Mouse (Mus musculus) neural tube, embryonic 11.5 days (tissue): Measurements from ENCODE around the gene Gm45717. TPM values are rescaled to one million over a fixed set of nuclear protein-coding genes. Genes with fewer than 3 reads are reported as not detected.
"Not testable (repeated sequence)": the region's sequence is repeated elsewhere in the genome, so short reads cannot be mapped to it uniquely, and the experiment has no call there.

Experiments
- ATAC-seq: fragments of 200-750 bp; cut with Nextera tagmentation; 2 replicates; pipeline ENCODE4 v1.8.0; 2017; ENCODE audit warnings: moderate number of reproducible peaks, mild to moderate bottlenecking, moderate TSS enrichment, moderate library complexity; ENCODE audit not compliant: insufficient read depth, low FRiP score, low TSS enrichment
- DNase-seq: peaks from one replicate; pipeline ENCODE4 v3.0.0-alpha.2; 2015; ENCODE audit warnings: low spot score
- H3K27ac ChIP-seq: fragments of 300-500 bp; sonication (generic); 2 replicates; pipeline ENCODE4 v1.5.1; 2014; ENCODE audit warnings: low read depth, mild to moderate bottlenecking, low read length
- H3K27me3 ChIP-seq: fragments of 300-500 bp; sonication (generic); 2 replicates; pipeline ENCODE4 v1.6.1; 2014; ENCODE audit warnings: mild to moderate bottlenecking, low read length, mixed read lengths; ENCODE audit not compliant: control insufficient read depth, insufficient read depth
- H3K36me3 ChIP-seq: fragments of 300-500 bp; sonication (generic); 2 replicates; pipeline ENCODE4 v1.6.1; 2014; ENCODE audit warnings: mild to moderate bottlenecking, low read length, moderate library complexity, mixed read lengths; ENCODE audit not compliant: control insufficient read depth, insufficient read depth
- H3K4me1 ChIP-seq: fragments of 300-500 bp; sonication (generic); 2 replicates; pipeline ENCODE4 v1.6.1; 2014; ENCODE audit warnings: low read length, mixed read lengths; ENCODE audit not compliant: control insufficient read depth, insufficient read depth
- H3K4me2 ChIP-seq: fragments of 300-500 bp; sonication (generic); 2 replicates; pipeline ENCODE4 v1.6.1; 2014; ENCODE audit warnings: low read depth, mild to moderate bottlenecking, moderate library complexity
- H3K4me3 ChIP-seq: fragments of 300-500 bp; sonication (generic); 2 replicates; pipeline ENCODE4 v1.5.1; 2014; ENCODE audit warnings: low read depth, low read length
- H3K9ac ChIP-seq: fragments of 300-500 bp; sonication (generic); 2 replicates; pipeline ENCODE4 v1.6.1; 2014; ENCODE audit warnings: mild to moderate bottlenecking, low read length
- H3K9me3 ChIP-seq: fragments of 300-500 bp; sonication (generic); 2 replicates; pipeline ENCODE4 v1.6.1; 2016; ENCODE audit warnings: low read length; ENCODE audit not compliant: control insufficient read depth
- WGBS: fragments of 180-500 bp; shearing (Covaris S2); extraction: QIAGEN DNeasy Blood & Tissue Kit; methylation state at CpG from one replicate; pipeline ENCODE4 v1.1.7; 2014; 5-methylcytosine and 5-hydroxymethylcytosine counted together
- polyA plus RNA-seq: library from polyadenylated mRNA; unstranded; fragments of >200 nt; fragmentation: Nextera tagmentation; extraction: Ambion mirVana; gene quantifications from 2 replicates; pipeline ENCODE4 v1.2.1, GENCODE M21; 2014

Gene Gm45717
- polyA plus RNA-seq, 1 experiment from 2014 or later: 0.69 TPM

- 0 out of 2 replicates have a peak, but pooled peaks cover 2% of the 10 kb centered on the region for H3K4me1 ChIP-seq
- 0 out of 2 replicates have a peak overlapping the region, but pooled peaks have one; percentile 39 for H3K27ac ChIP-seq
- H3K4me3 ChIP-seq: no peak overlapping the region
- no peaks in the 10 kb centered on the region for H3K27me3 ChIP-seq
- DNase-seq (no peak), ATAC-seq (no peak)
- no peaks in the 10 kb centered on the region for H3K9me3 ChIP-seq
- 13% methylated on average over 14 of the region's 14 CpGs for WGBS
- no peak overlapping the region for H3K4me2 ChIP-seq
- H3K9ac ChIP-seq: no peak overlapping the region
- H3K36me3 ChIP-seq: no peaks in the 10 kb centered on the region
These were observed 17.8 kb upstream of the Gm45717 start for GRCm38 (mm10) chr7:140973396-140974165.

- H3K4me2 ChIP-seq: no peak overlapping the region
- H3K36me3 ChIP-seq: no peaks in the 10 kb centered on the region
- H3K27ac ChIP-seq: no peak overlapping the region
- H3K9ac ChIP-seq: no peak overlapping the region
- 0 out of 2 replicates have a peak, but pooled peaks cover 5% of the 10 kb centered on the region for H3K4me1 ChIP-seq
- DNase-seq: no peak
- H3K4me3 ChIP-seq: no peak overlapping the region
- no peaks in the 10 kb centered on the region for H3K9me3 ChIP-seq
- no peak for ATAC-seq
- no peaks in the 10 kb centered on the region for H3K27me3 ChIP-seq
- WGBS: 84% methylated on average over 8 of the region's 8 CpGs
These were observed 15.9 kb upstream of the Gm45717 start for GRCm38 (mm10) chr7:140971479-140972171.

- Histone ChIP-seq H3K9me3 (no peaks in the 10 kb centered on the region), H3K4me2 (no peak overlapping the region), H3K9ac (no peak overlapping the region), H3K4me3 (no peak overlapping the region), H3K27me3 (no peaks in the 10 kb centered on the region), H3K27ac (no peak overlapping the region), H3K36me3 (no peaks in the 10 kb centered on the region), H3K4me1 (0 out of 2 replicates have a peak, but pooled peaks cover 5% of the 10 kb centered on the region)
- DNase-seq (no peak), ATAC-seq (no peak)
- 43% methylated on average over 7 of the region's 7 CpGs for WGBS
These were observed 15.2 kb upstream of the Gm45717 start for GRCm38 (mm10) chr7:140970931-140971330.

GRCm38 (mm10) chr7:140968710-140969109 is 13.0 kb upstream of the Gm45717 start:
- ATAC-seq, H3K4me3 ChIP-seq, H3K9ac ChIP-seq, H3K4me2 ChIP-seq, DNase-seq, H3K27me3 ChIP-seq, H3K4me1 ChIP-seq, H3K9me3 ChIP-seq, H3K27ac ChIP-seq, H3K36me3 ChIP-seq: not testable (repeated sequence)
- WGBS: 4% methylated on average over 3 of the region's 3 CpGs

GRCm38 (mm10) chr7:140967862-140968591 is 12.3 kb upstream of the Gm45717 start:
- H3K4me2 ChIP-seq: no peak overlapping the region
- no peaks in the 10 kb centered on the region for H3K9me3 ChIP-seq
- DNase-seq (no peak), ATAC-seq (no peak)
- 0 out of 2 replicates have a peak, but pooled peaks cover 2% of the 10 kb centered on the region for H3K4me1 ChIP-seq
- WGBS: 5% methylated on average over 14 of the region's 14 CpGs
- H3K4me3 ChIP-seq: no peak overlapping the region
- no peaks in the 10 kb centered on the region for H3K36me3 ChIP-seq
- no peak overlapping the region for H3K27ac ChIP-seq
- H3K27me3 ChIP-seq: no peaks in the 10 kb centered on the region
- no peak overlapping the region for H3K9ac ChIP-seq

- H3K36me3 ChIP-seq: no peaks in the 10 kb centered on the region
- H3K4me2 ChIP-seq: no peak within 1 kb of the TSS
- no peaks in the 10 kb centered on the region for H3K9me3 ChIP-seq
- H3K27ac ChIP-seq: no peak within 1 kb of the TSS
- 84% methylated on average over 4 of the region's 4 CpGs for WGBS
- no peak for DNase-seq
- no peak within 1 kb of the TSS for H3K9ac ChIP-seq
- 0 out of 2 replicates have a peak, but pooled peaks cover 2% of the 10 kb centered on the region for H3K4me1 ChIP-seq
- no peak within 1 kb of the TSS for H3K4me3 ChIP-seq
- no peaks in the 10 kb centered on the region for H3K27me3 ChIP-seq
- ATAC-seq: no peak
These were observed 11.2 kb upstream of the Gm45717 start, which contains the start of gene Ifitm1 for GRCm38 (mm10) chr7:140966921-140967320. Ifitm1 (plus strand) TSS chr7:140967221.

- no peak for ATAC-seq
- Histone ChIP-seq H3K9ac (no peak overlapping the region), H3K4me3 (no peak overlapping the region), H3K9me3 (no peaks in the 10 kb centered on the region), H3K4me1 (peaks cover 5% of the 10 kb centered on the region; the same call in 1 of the 2 replicates), H3K4me2 (no peak overlapping the region), H3K27ac (no peak overlapping the region), H3K27me3 (no peaks in the 10 kb centered on the region), H3K36me3 (no peaks in the 10 kb centered on the region)
- WGBS: 36% methylated on average over 2 of the region's 2 CpGs
- no peak for DNase-seq
These were observed 7.0 kb upstream of the Gm45717 start for GRCm38 (mm10) chr7:140962733-140963132.

- Histone ChIP-seq H3K4me3 (no peak overlapping the region), H3K9ac (no peak overlapping the region), H3K27me3 (no peaks in the 10 kb centered on the region), H3K36me3 (no peaks in the 10 kb centered on the region), H3K27ac (no peak overlapping the region), H3K4me2 (no peak overlapping the region), H3K9me3 (no peaks in the 10 kb centered on the region), H3K4me1 (peaks cover 5% of the 10 kb centered on the region; the same call in 1 of the 2 replicates)
- DNase-seq (no peak), ATAC-seq (no peak)
- WGBS: 29% methylated on average over 2 of the region's 2 CpGs
These were observed 5.7 kb upstream of the Gm45717 start for GRCm38 (mm10) chr7:140961416-140961815.
